Mouse (Mus musculus): Measurements from ENCODE around the gene Ddc. TPM values are rescaled to one million over a fixed set of nuclear protein-coding genes. Genes with fewer than 3 reads are reported as not detected.

Gene Ddc
- total and polyA plus RNA-seq, 3 experiments, result 0.13 to 3.0 TPM; not detected in 1

GRCm38 (mm10) chr11:11776822-11777174, 121.1 kb downstream of the Ddc start:
- no peak for TF ChIP-seq TAL1 (conservative IDR thresholded peaks at IDR 0.05; ENCODE audit: low read depth, low read length)
- no peak for TF ChIP-seq POLR2AphosphoS5 (IDR thresholded peaks at IDR 0.05; ENCODE audit: insufficient replicate concordance, low read depth, low read length)
- TF ChIP-seq CTCF (IDR thresholded peaks at IDR 0.05; ENCODE audit: low read depth, low read length), result no peak
- no peak for TF ChIP-seq GATA2 (IDR thresholded peaks at IDR 0.05; ENCODE audit: borderline replicate concordance, low read depth, low read length)
- no peak for TF ChIP-seq GATA1 (IDR thresholded peaks at IDR 0.05; ENCODE audit: borderline replicate concordance, low read length)
- no peak for ATAC-seq (ENCODE audit: extremely low read depth, insufficient number of reproducible peaks, low FRiP score, poor library complexity, severe bottlenecking)
- Histone ChIP-seq H3K4me3 (ENCODE audit: low read depth, low read length) (no peak overlapping the region), H3K36me3 (replicated peaks) (peaks cover 37% of the 10 kb centered on the region), H3K9me3 (replicated peaks) (no peaks in the 10 kb centered on the region), H3K27me3 (ENCODE audit: insufficient read depth, low read length) (peaks cover 4% of the 10 kb centered on the region), H3K4me1 (ENCODE audit: insufficient read depth, low read depth, low read length) (peaks cover 2% of the 10 kb centered on the region; the same call in 1 of the 2 replicates)
- no peak for DNase-seq (ENCODE audit: low spot score)

- Histone ChIP-seq H3K4me3 (ENCODE audit: low read depth, low read length) (no peak overlapping the region), H3K4me1 (ENCODE audit: insufficient read depth, low read depth, low read length) (peaks cover 2% of the 10 kb centered on the region; the same call in 1 of the 2 replicates), H3K36me3 (replicated peaks) (peaks cover 41% of the 10 kb centered on the region), H3K27me3 (ENCODE audit: insufficient read depth, low read length) (peaks cover 4% of the 10 kb centered on the region), H3K9me3 (replicated peaks) (no peaks in the 10 kb centered on the region)
- DNase-seq (ENCODE audit: low spot score) (no peak), ATAC-seq (ENCODE audit: extremely low read depth, insufficient number of reproducible peaks, low FRiP score, poor library complexity, severe bottlenecking) (no peak)
- TF ChIP-seq CTCF (IDR thresholded peaks at IDR 0.05; ENCODE audit: low read depth, low read length), result no peak
- TF ChIP-seq POLR2AphosphoS5 (IDR thresholded peaks at IDR 0.05; ENCODE audit: insufficient replicate concordance, low read depth, low read length), result no peak
Observed at GRCm38 (mm10) chr11:11776071-11776821, 121.7 kb downstream of the Ddc start.

DNA sequence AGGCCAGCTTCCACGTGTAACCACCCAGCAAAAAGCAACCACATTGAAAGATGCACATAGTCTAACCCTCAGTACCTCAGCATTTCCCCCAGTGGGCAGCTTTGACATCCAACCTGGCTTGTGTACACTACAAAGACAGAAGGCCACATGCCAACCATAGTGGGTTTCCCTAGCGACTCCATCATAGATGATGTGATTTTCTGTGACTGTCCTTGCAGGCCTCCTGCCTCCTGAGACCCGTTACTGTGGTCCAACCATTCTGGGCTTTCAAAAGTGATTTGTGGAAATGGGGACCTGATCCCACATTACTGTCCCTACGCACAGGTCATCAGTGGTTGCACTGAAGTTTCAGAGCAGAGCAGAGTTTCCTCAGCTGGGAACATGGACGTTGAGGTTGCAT, 123.1 kb downstream of the Ddc start:
- Histone ChIP-seq H3K36me3 (replicated peaks) (peaks cover 55% of the 10 kb centered on the region), H3K4me3 (ENCODE audit: low read depth, low read length) (no peak overlapping the region), H3K27me3 (ENCODE audit: insufficient read depth, low read length) (peaks cover under 1% of the 10 kb centered on the region), H3K4me1 (ENCODE audit: insufficient read depth, low read depth, low read length) (peaks cover 8% of the 10 kb centered on the region; the same call in 1 of the 2 replicates), H3K9me3 (replicated peaks) (no peaks in the 10 kb centered on the region)
- DNase-seq (ENCODE audit: low spot score) (no peak), ATAC-seq (ENCODE audit: extremely low read depth, insufficient number of reproducible peaks, low FRiP score, poor library complexity, severe bottlenecking) (no peak)
- no peak for TF ChIP-seq GATA1 (IDR thresholded peaks at IDR 0.05; ENCODE audit: borderline replicate concordance, low read length)
- TF ChIP-seq POLR2AphosphoS5 (IDR thresholded peaks at IDR 0.05; ENCODE audit: insufficient replicate concordance, low read depth, low read length), result no peak
- TF ChIP-seq TAL1 (conservative IDR thresholded peaks at IDR 0.05; ENCODE audit: low read depth, low read length), result no peak
- no peak for TF ChIP-seq CTCF (IDR thresholded peaks at IDR 0.05; ENCODE audit: low read depth, low read length)
- no peak for TF ChIP-seq GATA2 (IDR thresholded peaks at IDR 0.05; ENCODE audit: borderline replicate concordance, low read depth, low read length)

DNA sequence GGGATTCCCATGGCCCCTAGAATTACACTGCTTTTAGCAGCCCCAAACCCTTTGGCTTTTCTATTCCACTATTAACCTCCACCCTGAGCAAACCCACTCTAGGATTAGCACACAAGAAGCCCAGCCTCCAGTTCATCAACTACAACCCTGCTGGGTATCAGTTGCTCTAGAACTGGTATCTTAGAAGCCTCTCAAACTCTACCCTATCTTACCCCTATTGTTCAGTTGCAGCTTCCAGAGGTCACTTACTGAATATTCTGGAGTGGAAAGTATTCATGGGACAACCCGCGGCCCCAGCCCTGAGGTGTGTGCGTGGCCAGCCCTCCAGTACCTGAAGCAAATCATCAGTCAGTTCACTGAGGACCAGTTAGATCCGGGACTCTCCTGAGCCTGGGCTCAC, 123.6 kb downstream of the Ddc start:
- TF ChIP-seq GATA2 (IDR thresholded peaks at IDR 0.05; ENCODE audit: borderline replicate concordance, low read depth, low read length) (no peak), GATA1 (IDR thresholded peaks at IDR 0.05; ENCODE audit: borderline replicate concordance, low read length) (no peak), POLR2AphosphoS5 (IDR thresholded peaks at IDR 0.05; ENCODE audit: insufficient replicate concordance, low read depth, low read length) (no peak), CTCF (IDR thresholded peaks at IDR 0.05; ENCODE audit: low read depth, low read length) (no peak), TAL1 (conservative IDR thresholded peaks at IDR 0.05; ENCODE audit: low read depth, low read length) (no peak)
- ATAC-seq (ENCODE audit: extremely low read depth, insufficient number of reproducible peaks, low FRiP score, poor library complexity, severe bottlenecking) (no peak), DNase-seq (ENCODE audit: low spot score) (no peak)
- Histone ChIP-seq H3K4me1 (ENCODE audit: insufficient read depth, low read depth, low read length) (peaks cover 9% of the 10 kb centered on the region; the same call in 1 of the 2 replicates), H3K4me3 (ENCODE audit: low read depth, low read length) (no peak overlapping the region), H3K36me3 (replicated peaks) (peaks cover 60% of the 10 kb centered on the region), H3K27me3 (ENCODE audit: insufficient read depth, low read length) (no peaks in the 10 kb centered on the region; the same call in 1 of the 2 replicates), H3K9me3 (replicated peaks) (no peaks in the 10 kb centered on the region)

GRCm38 (mm10) chr11:11772196-11772595, 125.7 kb downstream of the Ddc start:
- Histone ChIP-seq H3K4me1 (ENCODE audit: insufficient read depth, low read depth, low read length) (peaks cover 17% of the 10 kb centered on the region), H3K4me3 (ENCODE audit: low read depth, low read length) (no peak overlapping the region), H3K36me3 (replicated peaks) (peaks cover 79% of the 10 kb centered on the region), H3K9me3 (replicated peaks) (no peaks in the 10 kb centered on the region), H3K27me3 (ENCODE audit: insufficient read depth, low read length) (no peaks in the 10 kb centered on the region)
- DNase-seq (ENCODE audit: low spot score), result no peak
- no peak for ATAC-seq (ENCODE audit: extremely low read depth, insufficient number of reproducible peaks, low FRiP score, poor library complexity, severe bottlenecking)
- TF ChIP-seq POLR2AphosphoS5 (IDR thresholded peaks at IDR 0.05; ENCODE audit: insufficient replicate concordance, low read depth, low read length), result no peak
- TF ChIP-seq GATA2 (IDR thresholded peaks at IDR 0.05; ENCODE audit: borderline replicate concordance, low read depth, low read length), result no peak
- TF ChIP-seq TAL1 (conservative IDR thresholded peaks at IDR 0.05; ENCODE audit: low read depth, low read length), result no peak
- no peak for TF ChIP-seq CTCF (IDR thresholded peaks at IDR 0.05; ENCODE audit: low read depth, low read length)
- TF ChIP-seq GATA1 (IDR thresholded peaks at IDR 0.05; ENCODE audit: borderline replicate concordance, low read length), result no peak

DNA sequence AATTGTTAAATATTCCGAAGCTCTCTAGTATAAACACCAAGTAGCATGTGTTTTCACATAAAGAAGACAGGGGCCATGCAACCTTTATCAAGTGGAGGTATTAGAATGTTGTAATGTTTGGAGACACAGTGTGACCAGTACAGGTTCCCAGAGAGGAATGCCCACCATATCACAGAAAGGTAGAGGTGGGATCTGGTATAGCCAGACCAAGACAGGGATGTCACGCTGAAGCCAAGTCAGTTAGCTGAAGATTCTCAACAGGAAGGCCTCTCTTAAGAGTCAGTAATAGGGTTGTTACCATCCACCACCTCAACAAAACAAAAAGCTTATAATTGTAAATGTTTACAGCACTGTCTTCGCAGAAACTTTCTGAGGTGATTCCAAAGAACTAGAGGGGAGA, 127.3 kb downstream of the Ddc start:
- TF ChIP-seq CTCF (IDR thresholded peaks at IDR 0.05; ENCODE audit: low read depth, low read length), result no peak
- no peak for TF ChIP-seq POLR2AphosphoS5 (IDR thresholded peaks at IDR 0.05; ENCODE audit: insufficient replicate concordance, low read depth, low read length)
- no peak for TF ChIP-seq GATA1 (IDR thresholded peaks at IDR 0.05; ENCODE audit: borderline replicate concordance, low read length)
- TF ChIP-seq TAL1 (conservative IDR thresholded peaks at IDR 0.05; ENCODE audit: low read depth, low read length), result no peak

More for the DNA sequence above, 127.3 kb downstream of the Ddc start:
- no peak for ATAC-seq (ENCODE audit: extremely low read depth, insufficient number of reproducible peaks, low FRiP score, poor library complexity, severe bottlenecking)
- no peaks in the 10 kb centered on the region for H3K9me3 ChIP-seq (replicated peaks)
- DNase-seq (ENCODE audit: low spot score), result no peak
- H3K4me1 ChIP-seq (ENCODE audit: insufficient read depth, low read depth, low read length), result peaks cover 23% of the 10 kb centered on the region
- no peaks in the 10 kb centered on the region for H3K27me3 ChIP-seq (ENCODE audit: insufficient read depth, low read length)
- H3K36me3 ChIP-seq (replicated peaks), result peaks cover 92% of the 10 kb centered on the region
- H3K4me3 ChIP-seq (ENCODE audit: low read depth, low read length), result no peak overlapping the region
